Mouse (Mus musculus): ENCODE data around the gene Efna3. TPM values are rescaled to one million over a fixed set of nuclear protein-coding genes. Genes with fewer than 3 reads are reported as not detected.

Efna3 gene
- total and polyA plus RNA-seq, 2 experiments from 2014 or later: 52.3 to 115 TPM

DNA sequence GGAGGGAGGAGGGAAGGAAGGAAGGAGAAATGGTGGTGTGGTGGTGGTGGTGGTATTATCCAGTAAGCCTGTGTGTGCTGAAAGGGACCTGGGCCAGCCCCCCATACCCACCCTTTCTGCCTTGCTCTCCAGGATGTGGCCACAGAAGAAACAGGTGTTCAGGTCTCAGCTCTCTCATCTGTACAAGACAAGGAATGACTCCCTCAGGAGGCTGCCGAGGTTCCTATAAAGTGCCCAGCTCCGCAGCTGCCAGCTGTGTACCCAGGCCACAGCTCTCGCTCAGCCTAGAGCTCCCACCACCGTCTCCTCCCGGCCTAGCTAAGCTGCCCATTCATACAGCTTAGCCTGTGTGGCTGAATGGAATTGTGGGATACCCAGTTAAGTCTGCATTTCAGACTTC is 30.5 kb downstream of the Efna3 start:
- Histone ChIP-seq H3K27me3 (ENCODE audit: insufficient read depth, low read length) (no peaks in the 10 kb centered on the region), H3K9me3 (ENCODE audit: low read length) (no peaks in the 10 kb centered on the region), H3K27ac (ENCODE audit: low read depth, low read length) (no peak overlapping the region), H3K36me3 (ENCODE audit: insufficient read depth, low read length) (no peaks in the 10 kb centered on the region), H3K4me3 (ENCODE audit: low read depth, low read length) (no peak overlapping the region), H3K4me2 (ENCODE audit: low read depth, low read length, poor library complexity, severe bottlenecking) (no peak overlapping the region), H3K4me1 (ENCODE audit: insufficient read depth, low read length) (no peaks in the 10 kb centered on the region), H3K9ac (replicated peaks; ENCODE audit: low read length, poor library complexity, severe bottlenecking) (no peak overlapping the region)
- no peak for TF ChIP-seq CTCF (IDR thresholded peaks at IDR 0.05)
- WGBS: 65% methylated on average over 5 of the region's 5 CpGs
- ATAC-seq (ENCODE audit: low FRiP score) (no peak), DNase-seq (ENCODE audit: low spot score) (no peak)

DNA sequence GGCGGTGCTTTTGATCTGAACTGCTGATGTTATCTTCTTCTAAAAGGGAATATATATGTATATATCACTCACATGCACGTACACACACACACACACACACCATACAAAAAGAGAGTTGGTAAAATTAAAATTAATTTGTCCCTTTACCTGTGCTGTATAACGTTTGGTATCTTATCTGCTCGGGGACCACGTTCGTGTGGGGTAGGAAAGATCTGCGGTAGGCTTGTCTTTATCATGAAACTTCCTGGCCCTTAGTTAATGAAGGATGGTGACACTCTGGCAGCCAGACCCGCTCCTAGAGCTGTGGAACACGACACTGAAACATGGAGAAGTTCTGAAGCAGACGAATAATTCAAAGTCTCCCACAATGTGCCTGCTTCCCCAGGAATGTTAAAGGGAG is 30.9 kb downstream of the Efna3 start:
- Histone ChIP-seq H3K36me3 (ENCODE audit: insufficient read depth, low read length) (no peaks in the 10 kb centered on the region), H3K4me1 (ENCODE audit: insufficient read depth, low read length) (no peaks in the 10 kb centered on the region), H3K4me3 (ENCODE audit: low read depth, low read length) (no peak overlapping the region), H3K4me2 (ENCODE audit: low read depth, low read length, poor library complexity, severe bottlenecking) (no peak overlapping the region), H3K27me3 (ENCODE audit: insufficient read depth, low read length) (no peaks in the 10 kb centered on the region), H3K9ac (replicated peaks; ENCODE audit: low read length, poor library complexity, severe bottlenecking) (no peak overlapping the region), H3K9me3 (ENCODE audit: low read length) (no peaks in the 10 kb centered on the region), H3K27ac (ENCODE audit: low read depth, low read length) (no peak overlapping the region)
- TF ChIP-seq CTCF (IDR thresholded peaks at IDR 0.05): no peak
- 81% methylated on average over 10 of the region's 10 CpGs for WGBS
- ATAC-seq (ENCODE audit: low FRiP score) (no peak), DNase-seq (ENCODE audit: low spot score) (no peak)

GRCm38 (mm10) chr3:89288503-89288928 is 34.2 kb downstream of the Efna3 start:
- TF ChIP-seq CTCF (IDR thresholded peaks at IDR 0.05): no peak
- Histone ChIP-seq H3K27ac (ENCODE audit: low read depth, low read length) (no peak overlapping the region), H3K9ac (replicated peaks; ENCODE audit: low read length, poor library complexity, severe bottlenecking) (no peak overlapping the region), H3K9me3 (ENCODE audit: low read length) (no peaks in the 10 kb centered on the region), H3K4me3 (ENCODE audit: low read depth, low read length) (no peak overlapping the region), H3K27me3 (ENCODE audit: insufficient read depth, low read length) (no peaks in the 10 kb centered on the region), H3K36me3 (ENCODE audit: insufficient read depth, low read length) (no peaks in the 10 kb centered on the region), H3K4me1 (ENCODE audit: insufficient read depth, low read length) (no peaks in the 10 kb centered on the region), H3K4me2 (ENCODE audit: low read depth, low read length, poor library complexity, severe bottlenecking) (no peak overlapping the region)
- ATAC-seq (ENCODE audit: low FRiP score) (no peak), DNase-seq (ENCODE audit: low spot score) (no peak)
- WGBS: 52% methylated on average over 7 of the region's 7 CpGs

DNA sequence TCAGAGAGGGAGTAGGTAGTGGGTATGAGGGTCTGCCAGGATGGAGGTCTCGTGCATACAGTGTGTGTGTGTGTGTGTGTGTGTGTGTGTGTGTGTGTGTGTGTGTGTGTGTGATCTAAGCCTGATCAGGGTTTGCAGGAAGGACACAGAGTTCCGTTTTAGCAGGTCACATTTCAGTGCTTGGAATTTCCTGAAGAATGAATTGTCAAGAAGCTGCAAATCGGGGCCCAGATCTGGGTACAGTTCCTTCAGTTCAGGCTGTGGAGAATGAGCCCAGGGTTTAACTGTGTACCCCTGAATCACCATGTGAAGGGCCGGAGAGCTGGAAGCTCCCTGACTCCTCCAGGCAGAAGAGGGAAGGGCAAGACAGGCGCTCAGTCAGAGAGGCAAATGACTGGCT is 35.5 kb downstream of the Efna3 start:
- no peak for TF ChIP-seq CTCF (IDR thresholded peaks at IDR 0.05)
- no peak overlapping the region for H3K4me3 ChIP-seq (ENCODE audit: low read depth, low read length)
- no peak overlapping the region for H3K27ac ChIP-seq (ENCODE audit: low read depth, low read length)
- no peak overlapping the region for H3K9ac ChIP-seq (replicated peaks; ENCODE audit: low read length, poor library complexity, severe bottlenecking)
- ATAC-seq (ENCODE audit: low FRiP score): no peak
- H3K9me3 ChIP-seq (ENCODE audit: low read length): no peaks in the 10 kb centered on the region
- no peaks in the 10 kb centered on the region for H3K4me1 ChIP-seq (ENCODE audit: insufficient read depth, low read length)
- 64% methylated on average over 5 of the region's 5 CpGs for WGBS
- no peak overlapping the region for H3K4me2 ChIP-seq (ENCODE audit: low read depth, low read length, poor library complexity, severe bottlenecking)
- H3K27me3 ChIP-seq (ENCODE audit: insufficient read depth, low read length): no peaks in the 10 kb centered on the region
- DNase-seq (ENCODE audit: low spot score): no peak
- H3K36me3 ChIP-seq (ENCODE audit: insufficient read depth, low read length): no peaks in the 10 kb centered on the region

DNA sequence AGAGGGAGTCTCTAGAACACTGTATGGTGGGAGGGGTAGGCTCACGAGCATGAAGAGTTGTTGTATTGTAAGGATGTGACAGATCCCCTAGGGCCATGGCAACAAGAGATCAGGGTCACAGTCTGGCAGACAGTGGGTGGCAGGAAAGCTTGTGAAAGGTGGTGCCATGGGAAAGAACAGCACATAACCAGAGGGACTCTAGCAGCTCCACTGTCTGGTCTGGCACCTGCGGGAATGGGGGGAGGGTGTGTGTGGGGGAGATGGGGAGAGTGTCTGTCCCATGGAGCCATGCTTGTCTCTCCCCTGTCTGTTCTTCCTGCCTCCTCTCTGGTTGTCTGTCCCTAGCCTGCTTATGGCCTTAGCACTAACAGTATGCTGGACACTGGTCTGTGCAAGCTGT is 37.2 kb downstream of the Efna3 start:
- no peak overlapping the region for H3K9ac ChIP-seq (replicated peaks; ENCODE audit: low read length, poor library complexity, severe bottlenecking)
- H3K9me3 ChIP-seq (ENCODE audit: low read length): no peaks in the 10 kb centered on the region
- DNase-seq (ENCODE audit: low spot score) (no peak), ATAC-seq (ENCODE audit: low FRiP score) (no peak)
- 0 out of 2 replicates have a peak, but pooled peaks cover 3% of the 10 kb centered on the region for H3K27me3 ChIP-seq (ENCODE audit: insufficient read depth, low read length)
- H3K4me1 ChIP-seq (ENCODE audit: insufficient read depth, low read length): peaks cover 3% of the 10 kb centered on the region
- H3K36me3 ChIP-seq (ENCODE audit: insufficient read depth, low read length): no peaks in the 10 kb centered on the region
- H3K27ac ChIP-seq (ENCODE audit: low read depth, low read length): no peak overlapping the region
- no peak for TF ChIP-seq CTCF (IDR thresholded peaks at IDR 0.05)
- no peak overlapping the region for H3K4me3 ChIP-seq (ENCODE audit: low read depth, low read length)
- 34% methylated on average over 2 of the region's 2 CpGs for WGBS
- no peak overlapping the region for H3K4me2 ChIP-seq (ENCODE audit: low read depth, low read length, poor library complexity, severe bottlenecking)

- H3K9ac ChIP-seq (replicated peaks; ENCODE audit: low read length, poor library complexity, severe bottlenecking): no peak overlapping the region
- 0 out of 2 replicates have a peak, but pooled peaks cover 3% of the 10 kb centered on the region for H3K27me3 ChIP-seq (ENCODE audit: insufficient read depth, low read length)
- 95% methylated on average over 3 of the region's 3 CpGs for WGBS
- ATAC-seq (ENCODE audit: low FRiP score) (no peak), DNase-seq (ENCODE audit: low spot score) (no peak)
- peaks cover 6% of the 10 kb centered on the region for H3K4me1 ChIP-seq (ENCODE audit: insufficient read depth, low read length)
- no peak overlapping the region for H3K27ac ChIP-seq (ENCODE audit: low read depth, low read length)
- TF ChIP-seq CTCF (IDR thresholded peaks at IDR 0.05): no peak
- no peak overlapping the region for H3K4me2 ChIP-seq (ENCODE audit: low read depth, low read length, poor library complexity, severe bottlenecking)
- H3K9me3 ChIP-seq (ENCODE audit: low read length): no peaks in the 10 kb centered on the region
- H3K4me3 ChIP-seq (ENCODE audit: low read depth, low read length): no peak overlapping the region
- H3K36me3 ChIP-seq (ENCODE audit: insufficient read depth, low read length): no peaks in the 10 kb centered on the region
Measured at GRCm38 (mm10) chr3:89284261-89284660, 38.5 kb downstream of the Efna3 start.

Data from midbrain, postnatal 0 days (tissue).